Mouse (Mus musculus): ENCODE measurements around the gene Pbx1.

The Pbx1 gene

GRCm38 (mm10) chr1:168344262-168344661 lies 87.8 kb downstream of the Pbx1 start:
- no peak for DNase-seq (ENCODE audit: low read depth, low spot score)

- no peak for DNase-seq (ENCODE audit: low read depth, low spot score)
These were observed 89.8 kb downstream of the Pbx1 start for GRCm38 (mm10) chr1:168342269-168342668.

GRCm38 (mm10) chr1:168341863-168342262 lies 90.2 kb downstream of the Pbx1 start:
- no peak for DNase-seq (ENCODE audit: low read depth, low spot score)

- no peak for DNase-seq (ENCODE audit: low read depth, low spot score)
These were observed 90.7 kb downstream of the Pbx1 start for GRCm38 (mm10) chr1:168341368-168341767.

- DNase-seq (ENCODE audit: low read depth, low spot score), result no peak
These were observed 95.7 kb downstream of the Pbx1 start for GRCm38 (mm10) chr1:168336238-168336818.

GRCm38 (mm10) chr1:168334831-168335574 lies 97.1 kb downstream of the Pbx1 start:
- DNase-seq (ENCODE audit: low read depth, low spot score), result no peak

- no peak for DNase-seq (ENCODE audit: low read depth, low spot score)
These were observed 100.0 kb downstream of the Pbx1 start for GRCm38 (mm10) chr1:168332056-168332455.

GRCm38 (mm10) chr1:168328236-168328605 lies 103.8 kb downstream of the Pbx1 start:
- DNase-seq (ENCODE audit: low read depth, low spot score), result no peak

GRCm38 (mm10) chr1:168327405-168328235 lies 104.5 kb downstream of the Pbx1 start:
- DNase-seq (ENCODE audit: low read depth, low spot score), result no peak

- DNase-seq (ENCODE audit: low read depth, low spot score), result no peak
These were observed 106.3 kb downstream of the Pbx1 start for GRCm38 (mm10) chr1:168325786-168326185.

- no peak for DNase-seq (ENCODE audit: low read depth, low spot score)
These were observed 107.6 kb downstream of the Pbx1 start for GRCm38 (mm10) chr1:168324306-168325085.

GRCm38 (mm10) chr1:168323436-168324108 lies 108.5 kb downstream of the Pbx1 start:
- no peak for DNase-seq (ENCODE audit: low read depth, low spot score)

GRCm38 (mm10) chr1:168322892-168323291 lies 109.2 kb downstream of the Pbx1 start:
- no peak for DNase-seq (ENCODE audit: low read depth, low spot score)

- no peak for DNase-seq (ENCODE audit: low read depth, low spot score)
These were observed 112.4 kb downstream of the Pbx1 start for GRCm38 (mm10) chr1:168319695-168320094.

- DNase-seq (ENCODE audit: low read depth, low spot score), result no peak
These were observed 113.1 kb downstream of the Pbx1 start for GRCm38 (mm10) chr1:168318899-168319469.

GRCm38 (mm10) chr1:168313772-168314171 lies 118.3 kb downstream of the Pbx1 start:
- no peak for DNase-seq (ENCODE audit: low read depth, low spot score)

GRCm38 (mm10) chr1:168312710-168313447 lies 119.2 kb downstream of the Pbx1 start:
- no peak for DNase-seq (ENCODE audit: low read depth, low spot score)

- DNase-seq (ENCODE audit: low read depth, low spot score), result no peak
These were observed 123.0 kb downstream of the Pbx1 start for GRCm38 (mm10) chr1:168309101-168309521.

GRCm38 (mm10) chr1:168307275-168308182 lies 124.5 kb downstream of the Pbx1 start:
- DNase-seq (ENCODE audit: low read depth, low spot score), result no peak

Measured in brain, embryonic 18.5 days (tissue).